Mouse (Mus musculus) adrenal gland (tissue): Measurements from ENCODE around the gene H2al1b.

ENCODE experiments used
- intact Hi-C: fragments of 180-260 bp; cut with DNase I; formaldehyde crosslinking; loops from one replicate; pipeline ENCODE4 v1.15.1; 2025

H2al1b gene

GRCm38 (mm10) chrX:11345762-11346161 is 43.5 kb downstream of the H2al1b start:
- intact Hi-C loops = no loop called here

- intact Hi-C loops = no loop called here
Observed at GRCm38 (mm10) chrX:11346756-11347155, 44.5 kb downstream of the H2al1b start.
